ENCODE assay signal across 8 mouse cellular contexts in genomic region chr8:70001892-70002191, GRCm38 (mm10). TPM values are rescaled to one million over a fixed set of nuclear protein-coding genes. Genes with fewer than 3 reads are reported as not detected.
DNase-seq lines count a peak whose midpoint lies in the region; ATAC-seq and TF ChIP-seq lines count a peak whose summit lies in the region.
"Not testable (repeated sequence)": the region's sequence is repeated elsewhere in the genome, so short reads cannot be mapped to it uniquely, and the experiment has no call there.

No protein-coding gene starts in this region.

- not testable (repeated sequence) for H3K9me3 ChIP-seq in ES-Bruce4 (replicated peaks; ENCODE audit: control insufficient read depth, insufficient read depth, low read length, poor library complexity, severe bottlenecking); embryonic facial prominence, embryonic 15.5 days (replicated peaks); heart, embryonic 14.5 days (ENCODE audit: control insufficient read depth, low read length); limb, embryonic 12.5 days; liver, postnatal 0 days (ENCODE audit: low read length); midbrain, embryonic 16.5 days (replicated peaks; ENCODE audit: control insufficient read depth, low read length, poor library complexity, severe bottlenecking); stomach, postnatal 0 days (ENCODE audit: control insufficient read depth, low read length)

- not testable (repeated sequence) for H3K36me3 ChIP-seq in ES-Bruce4 (ENCODE audit: control insufficient read depth, insufficient read depth, low read length, poor library complexity, severe bottlenecking); embryonic facial prominence, embryonic 15.5 days; heart, embryonic 14.5 days (ENCODE audit: control insufficient read depth, insufficient read depth, low read length); limb, embryonic 12.5 days; liver, postnatal 0 days (replicated peaks; ENCODE audit: insufficient read depth, low read length); midbrain, embryonic 16.5 days (ENCODE audit: control insufficient read depth, insufficient read depth, low read length); stomach, postnatal 0 days (ENCODE audit: control insufficient read depth, insufficient read depth, low read length)

- not testable (repeated sequence) for TF ChIP-seq CTCF in ES-Bruce4 (IDR thresholded peaks at IDR 0.05; ENCODE audit: low read depth, low read length); liver, postnatal 0 days (IDR thresholded peaks at IDR 0.05; ENCODE audit: low read depth); stomach, postnatal 0 days (IDR thresholded peaks at IDR 0.05; ENCODE audit: low read depth)

- not testable (repeated sequence) for H3K4me1 ChIP-seq in ES-Bruce4 (ENCODE audit: control insufficient read depth, insufficient read depth, low read length); limb, embryonic 12.5 days (replicated peaks); midbrain, embryonic 16.5 days (ENCODE audit: control insufficient read depth, insufficient read depth, low read length); stomach, postnatal 0 days (replicated peaks; ENCODE audit: control insufficient read depth, insufficient read depth)
- H3K4me1 ChIP-seq in embryonic facial prominence, embryonic 15.5 days, result peaks cover 18% of the 10 kb centered on the region
- H3K4me1 ChIP-seq in heart, embryonic 14.5 days (ENCODE audit: control insufficient read depth in 2 of 2, insufficient read depth in 2 of 2, low read length in 2 of 2), result peaks cover 4 to 11% of the 10 kb centered on the region in 2 experiments; a peak in 3 of 4 replicates
- H3K4me1 ChIP-seq in liver, postnatal 0 days (ENCODE audit: insufficient read depth), result peaks cover 28% of the 10 kb centered on the region

- not testable (repeated sequence) for TF ChIP-seq POLR2A in ES-Bruce4 (IDR thresholded peaks at IDR 0.05; ENCODE audit: insufficient read depth, low read length)

- H3K4me3 ChIP-seq in ES-Bruce4 (ENCODE audit: low read depth, low read length), result 0 out of 2 replicates have a peak overlapping the region, but pooled peaks have one; percentile 71
- H3K4me3 ChIP-seq in embryonic facial prominence, embryonic 15.5 days (replicated peaks), result peak overlapping the region; percentile 19
- peak overlapping the region in 1 of 2 experiments; percentile 32; a peak in 1 of 4 replicates for H3K4me3 ChIP-seq in heart, embryonic 14.5 days (ENCODE audit: control insufficient read depth in 1 of 2, insufficient read depth in 1 of 2, low read depth in 1 of 2, low read length in 2 of 2)
- H3K4me3 ChIP-seq in limb, embryonic 12.5 days (replicated peaks), result peak overlapping the region; percentile 18
- H3K4me3 ChIP-seq in liver, postnatal 0 days (ENCODE audit: low read depth, low read length), result peak overlapping the region; percentile 39
- H3K4me3 ChIP-seq in midbrain, embryonic 16.5 days (ENCODE audit: low read depth, low read length), result not testable (repeated sequence)
- H3K4me3 ChIP-seq in stomach, postnatal 0 days (ENCODE audit: low read depth, low read length), result peak overlapping the region; percentile 33; the same call in 1 of the 2 replicates

- H3K9ac ChIP-seq in ES-Bruce4 (ENCODE audit: low read depth, poor library complexity, severe bottlenecking), result peak overlapping the region; percentile 61
- not testable (repeated sequence) for H3K9ac ChIP-seq in embryonic facial prominence, embryonic 15.5 days; limb, embryonic 12.5 days (replicated peaks); stomach, postnatal 0 days (ENCODE audit: low read length)
- peak overlapping the region; percentile 69 for H3K9ac ChIP-seq in heart, embryonic 14.5 days (ENCODE audit: low read length)
- peak overlapping the region; percentile 54 for H3K9ac ChIP-seq in liver, postnatal 0 days (replicated peaks)
- 0 out of 2 replicates have a peak overlapping the region, but pooled peaks have one; percentile 15 for H3K9ac ChIP-seq in midbrain, embryonic 16.5 days (ENCODE audit: low read depth, low read length)

- H3K27me3 ChIP-seq in ES-Bruce4 (ENCODE audit: control insufficient read depth, insufficient read depth, low read length, poor library complexity, severe bottlenecking); embryonic facial prominence, embryonic 15.5 days; heart, embryonic 14.5 days (ENCODE audit: control insufficient read depth, insufficient read depth, low read length); limb, embryonic 12.5 days; liver, postnatal 0 days (ENCODE audit: insufficient read depth, low read length); midbrain, embryonic 16.5 days (ENCODE audit: control insufficient read depth, insufficient read depth, low read depth, low read length); stomach, postnatal 0 days (ENCODE audit: control insufficient read depth, insufficient read depth, low read length): not testable (repeated sequence)

- not testable (repeated sequence) for TF ChIP-seq EP300 in ES-Bruce4 (IDR thresholded peaks at IDR 0.05; ENCODE audit: insufficient read depth, low read depth, low read length); liver, postnatal 0 days (IDR thresholded peaks at IDR 0.05; ENCODE audit: low read depth); stomach, postnatal 0 days (optimal IDR thresholded peaks at IDR 0.05)

- DNase-seq in induced T-regulatory cell, adult 2 months (ENCODE audit: low read depth), result peak; percentile 31
- DNase-seq in liver, postnatal 0 days; stomach, postnatal 0 days (ENCODE audit: low spot score): not testable (repeated sequence)

- H3K27ac ChIP-seq in ES-Bruce4 (ENCODE audit: insufficient read depth, low read length), result peak overlapping the region; percentile 96
- H3K27ac ChIP-seq in embryonic facial prominence, embryonic 15.5 days (replicated peaks), result peak overlapping the region; percentile 81
- H3K27ac ChIP-seq in heart, embryonic 14.5 days (replicated peaks in 1 of 2; ENCODE audit: control insufficient read depth in 1 of 2, insufficient read depth in 1 of 2, low read depth in 2 of 2, low read length in 2 of 2), result peak overlapping the region in 1 of 2 experiments; percentile 95; a peak in 2 of 4 replicates
- not testable (repeated sequence) for H3K27ac ChIP-seq in limb, embryonic 12.5 days; midbrain, embryonic 16.5 days (ENCODE audit: low read length)
- H3K27ac ChIP-seq in liver, postnatal 0 days (ENCODE audit: low read depth), result peak overlapping the region; percentile 90
- peak overlapping the region; percentile 94 for H3K27ac ChIP-seq in stomach, postnatal 0 days (replicated peaks)

- WGBS in embryonic facial prominence, embryonic 15.5 days, result 46% methylated on average over 7 of the region's 7 CpGs
- WGBS in heart, embryonic 14.5 days, result 33% methylated on average over 7 of the region's 7 CpGs
- whole genome bisulfite sequencing in limb, embryonic 12.5 days, result 42% methylated on average over 7 of the region's 7 CpGs
- 28% methylated on average over 7 of the region's 7 CpGs for WGBS in liver, postnatal 0 days (ENCODE audit: insufficient replicate concordance)
- 49% methylated on average over 7 of the region's 7 CpGs for WGBS in midbrain, embryonic 16.5 days
- 42% methylated on average over 7 of the region's 7 CpGs for WGBS in stomach, postnatal 0 days

- H3K4me2 ChIP-seq in embryonic facial prominence, embryonic 15.5 days (replicated peaks), result peak overlapping the region; percentile 41
- peak overlapping the region; percentile 67 for H3K4me2 ChIP-seq in heart, embryonic 14.5 days (ENCODE audit: low read length)
- peak overlapping the region; percentile 38 for H3K4me2 ChIP-seq in limb, embryonic 12.5 days
- H3K4me2 ChIP-seq in liver, postnatal 0 days (ENCODE audit: low read depth, low read length), result peak overlapping the region; percentile 81
- not testable (repeated sequence) for H3K4me2 ChIP-seq in midbrain, embryonic 16.5 days (ENCODE audit: low read length)
- H3K4me2 ChIP-seq in stomach, postnatal 0 days (replicated peaks; ENCODE audit: low read depth), result peak overlapping the region; percentile 63

- ATAC-seq in embryonic facial prominence, embryonic 15.5 days (ENCODE audit: insufficient number of reproducible peaks, low FRiP score, low TSS enrichment, low read depth); heart, embryonic 14.5 days (ENCODE audit: insufficient number of reproducible peaks, insufficient read depth, low FRiP score, low read depth); limb, embryonic 12.5 days (ENCODE audit: insufficient number of reproducible peaks, insufficient read depth, low FRiP score, low TSS enrichment, low read depth); liver, postnatal 0 days; midbrain, embryonic 16.5 days; stomach, postnatal 0 days (ENCODE audit: low FRiP score, low TSS enrichment): not testable (repeated sequence)

RNA-seq across cellular contexts. Expression of gene Gatad2a, which starts 5.7 kb away (rescaled TPM):
- 155 TPM in 2 replicates for polyA plus RNA-seq in ES-Bruce4 (2011; ENCODE audit: insufficient read depth, insufficient read length, low read depth, missing spikeins)
- polyA plus RNA-seq in embryonic facial prominence, embryonic 15.5 days (2015; fragmentation: Nextera tagmentation; extraction: Ambion mirVana), result 43.6 and 49.8 TPM in 2 replicates
- polyA plus RNA-seq in heart, embryonic 14.5 days (2014; fragmentation: Nextera tagmentation; extraction: Ambion mirVana), result 52.2 and 53.3 TPM in 2 replicates
- 51.3 and 68.4 TPM in 2 replicates for polyA plus RNA-seq in limb, embryonic 12.5 days (2016; fragmentation: Nextera tagmentation; extraction: Ambion mirVana)
- 19.5 and 20.7 TPM in 2 replicates for polyA plus RNA-seq in liver, postnatal 0 days (2015; fragmentation: Nextera tagmentation; extraction: Ambion mirVana)
- polyA plus RNA-seq in midbrain, embryonic 16.5 days (2015; fragmentation: Nextera tagmentation; extraction: Ambion mirVana), result 15.8 and 19.1 TPM in 2 replicates
- 32.4 and 36.4 TPM in 2 replicates for polyA plus RNA-seq in stomach, postnatal 0 days (2015; fragmentation: Nextera tagmentation; extraction: Ambion mirVana)

RNA-seq across cellular contexts. Expression of gene Mau2, which starts 40.7 kb away (rescaled TPM):
- 40.2 and 41.0 TPM in 2 replicates for polyA plus RNA-seq in ES-Bruce4 (2011; ENCODE audit: insufficient read depth, insufficient read length, low read depth, missing spikeins)
- 52.7 and 61.3 TPM in 2 replicates for polyA plus RNA-seq in embryonic facial prominence, embryonic 15.5 days (2015; fragmentation: Nextera tagmentation; extraction: Ambion mirVana)
- polyA plus RNA-seq in heart, embryonic 14.5 days (2014; fragmentation: Nextera tagmentation; extraction: Ambion mirVana), result 40.5 and 42.2 TPM in 2 replicates
- polyA plus RNA-seq in limb, embryonic 12.5 days (2016; fragmentation: Nextera tagmentation; extraction: Ambion mirVana), result 62.7 and 65.3 TPM in 2 replicates
- polyA plus RNA-seq in liver, postnatal 0 days (2015; fragmentation: Nextera tagmentation; extraction: Ambion mirVana), result 11.1 and 12.2 TPM in 2 replicates
- polyA plus RNA-seq in midbrain, embryonic 16.5 days (2015; fragmentation: Nextera tagmentation; extraction: Ambion mirVana), result 75.8 and 79.0 TPM in 2 replicates
- 22.4 and 24.4 TPM in 2 replicates for polyA plus RNA-seq in stomach, postnatal 0 days (2015; fragmentation: Nextera tagmentation; extraction: Ambion mirVana)

RNA-seq across cellular contexts. Expression of gene Sugp1, which starts 40.8 kb away (rescaled TPM):
- polyA plus RNA-seq in ES-Bruce4 (2011; ENCODE audit: insufficient read depth, insufficient read length, low read depth, missing spikeins), result 36.5 and 37.3 TPM in 2 replicates
- 44.3 and 45.1 TPM in 2 replicates for polyA plus RNA-seq in embryonic facial prominence, embryonic 15.5 days (2015; fragmentation: Nextera tagmentation; extraction: Ambion mirVana)
- 22.8 and 24.3 TPM in 2 replicates for polyA plus RNA-seq in heart, embryonic 14.5 days (2014; fragmentation: Nextera tagmentation; extraction: Ambion mirVana)
- polyA plus RNA-seq in limb, embryonic 12.5 days (2016; fragmentation: Nextera tagmentation; extraction: Ambion mirVana), result 55.9 and 58.9 TPM in 2 replicates
- polyA plus RNA-seq in liver, postnatal 0 days (2015; fragmentation: Nextera tagmentation; extraction: Ambion mirVana), result 11.7 and 11.8 TPM in 2 replicates
- polyA plus RNA-seq in midbrain, embryonic 16.5 days (2015; fragmentation: Nextera tagmentation; extraction: Ambion mirVana), result 58.4 and 61.9 TPM in 2 replicates
- 21.2 and 22.0 TPM in 2 replicates for polyA plus RNA-seq in stomach, postnatal 0 days (2015; fragmentation: Nextera tagmentation; extraction: Ambion mirVana)
